Mouse (Mus musculus) forebrain, embryonic 10.5 days (tissue): ENCODE measurements at regions not wholly inside any gene's neighbourhood (a gene's known extent, or its start where the extent isn't known, plus 50 kb on each side); places are given as distances from the start of the nearest gene placed in this dataset.

Experiments used
- DNase-seq: peaks from one replicate; pipeline ENCODE4 v3.0.0-alpha.2; 2017; ENCODE audit warnings: low spot score; ENCODE audit errors: extremely low spot score
- H3K27ac ChIP-seq: fragments of 300-500 bp; sonication (generic); 2 replicates; pipeline ENCODE4 v1.5.1; 2016; ENCODE audit warnings: mild to moderate bottlenecking
- H3K27me3 ChIP-seq: fragments of 300-500 bp; sonication (generic); 2 replicates; pipeline ENCODE4 v1.6.1; 2016; ENCODE audit warnings: mild to moderate bottlenecking; ENCODE audit not compliant: poor library complexity, severe bottlenecking
- H3K36me3 ChIP-seq: fragments of 300-500 bp; sonication (generic); replicated peaks from 2 replicates; pipeline ENCODE4 v1.6.1; 2016; ENCODE audit warnings: mild to moderate bottlenecking, moderate library complexity
- H3K4me1 ChIP-seq: fragments of 300-500 bp; sonication (generic); 2 replicates; pipeline ENCODE4 v1.6.1; 2016
- H3K4me3 ChIP-seq: fragments of 300-500 bp; sonication (generic); 2 replicates; pipeline ENCODE4 v1.5.1; 2016; ENCODE audit warnings: mild to moderate bottlenecking, moderate library complexity
- H3K9me3 ChIP-seq: fragments of 300-500 bp; sonication (generic); 2 replicates; pipeline ENCODE4 v1.6.1; 2016; ENCODE audit warnings: mild to moderate bottlenecking, moderate library complexity
- WGBS: fragments of 180-500 bp; shearing (Covaris S2); methylation state at CpG from one replicate; pipeline ENCODE4 v1.1.7; 2016; 5-methylcytosine and 5-hydroxymethylcytosine counted together

- Histone ChIP-seq H3K36me3 (no peaks in the 10 kb centered on the region), H3K4me3 (no peak overlapping the region), H3K27ac (no peak overlapping the region), H3K27me3 (no peaks in the 10 kb centered on the region), H3K9me3 (no peaks in the 10 kb centered on the region), H3K4me1 (no peaks in the 10 kb centered on the region)
- no peak for DNase-seq
Measured at GRCm38 (mm10) chr8:102845362-102845761, 59.9 kb upstream of the Cdh11 start.

DNA sequence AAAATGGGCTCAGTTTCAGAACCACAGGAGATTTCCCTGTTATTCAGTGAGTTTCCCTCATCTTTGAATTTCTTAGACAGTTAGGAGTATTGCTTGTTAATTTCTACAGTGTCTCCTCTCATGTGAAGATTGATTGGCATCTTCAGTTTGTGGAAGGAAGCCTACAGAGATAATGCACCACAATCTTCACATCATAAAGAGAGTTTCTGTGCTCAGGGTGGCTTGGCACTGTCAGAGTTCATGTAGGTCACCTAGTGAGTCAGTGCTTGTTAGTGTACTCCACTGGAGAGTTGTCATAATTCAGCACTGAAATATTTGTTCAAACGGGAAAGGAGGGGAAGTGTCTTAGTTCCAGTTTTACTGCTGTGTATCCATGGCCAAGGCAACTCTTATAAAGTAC is 74.6 kb upstream of the Cdh11 start:
- 88% methylated on average over 1 of the region's 1 CpGs for WGBS
- no peak overlapping the region for H3K4me3 ChIP-seq
- no peak for DNase-seq

GRCm38 (mm10) chr8:102899525-102899924 is 114.1 kb upstream of the Cdh11 start:
- Histone ChIP-seq H3K4me1 (peaks cover 16% of the 10 kb centered on the region), H3K27ac (no peak overlapping the region), H3K9me3 (no peaks in the 10 kb centered on the region), H3K4me3 (no peak overlapping the region), H3K27me3 (no peaks in the 10 kb centered on the region), H3K36me3 (no peaks in the 10 kb centered on the region)
- no peak for DNase-seq
- WGBS, result 89% methylated on average over 2 of the region's 2 CpGs

More for the DNA sequence above, 74.6 kb upstream of the Cdh11 start:
- H3K4me1 ChIP-seq, result no peaks in the 10 kb centered on the region
- H3K36me3 ChIP-seq, result no peaks in the 10 kb centered on the region
- no peak overlapping the region for H3K27ac ChIP-seq
- H3K9me3 ChIP-seq, result no peaks in the 10 kb centered on the region
- no peaks in the 10 kb centered on the region for H3K27me3 ChIP-seq

DNA sequence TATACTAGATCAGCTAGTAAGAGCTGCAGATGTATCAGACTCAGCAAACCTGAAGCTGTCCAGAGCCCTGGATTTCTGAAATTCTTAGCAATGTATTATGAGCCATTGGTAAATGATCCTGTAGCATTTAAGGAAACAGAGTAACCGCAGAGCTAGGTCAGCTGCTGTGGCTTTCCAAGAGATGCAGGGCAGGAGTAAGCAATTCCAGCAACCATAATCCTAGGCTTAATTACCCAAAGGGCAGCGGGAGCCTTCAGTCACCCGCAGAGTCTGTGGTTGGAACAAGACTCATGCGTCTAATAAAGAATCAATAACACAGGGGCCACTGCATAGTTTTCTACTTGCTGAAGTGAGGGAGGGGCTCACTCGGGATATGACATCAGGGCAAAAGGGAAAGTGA is 115.2 kb upstream of the Cdh11 start:
- Histone ChIP-seq H3K4me3 (no peak overlapping the region), H3K27ac (no peak overlapping the region), H3K36me3 (no peaks in the 10 kb centered on the region), H3K27me3 (no peaks in the 10 kb centered on the region), H3K4me1 (peaks cover 16% of the 10 kb centered on the region), H3K9me3 (no peaks in the 10 kb centered on the region)
- WGBS, result 31% methylated on average over 5 of the region's 5 CpGs
- peak; percentile 22 for DNase-seq

DNA sequence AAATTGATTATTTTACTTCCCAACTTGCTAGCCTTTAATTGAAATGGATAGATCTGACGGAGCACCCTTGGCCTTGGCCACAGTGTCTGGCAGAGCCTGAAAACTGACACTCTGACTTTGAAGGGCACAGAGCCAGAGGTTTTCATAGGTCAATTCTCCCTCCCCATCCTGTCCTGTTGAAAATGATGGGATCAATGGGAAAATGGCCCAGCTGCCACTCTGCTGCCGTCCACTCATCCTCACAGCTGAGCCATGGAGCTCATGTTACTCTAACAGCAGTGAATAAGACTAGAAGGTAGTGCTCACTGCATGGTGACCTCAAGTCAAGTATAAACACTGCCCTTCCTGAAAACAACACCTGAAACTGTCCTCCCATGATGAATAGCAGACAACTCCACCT is 122.0 kb upstream of the Cdh11 start:
- Histone ChIP-seq H3K9me3 (no peaks in the 10 kb centered on the region), H3K27me3 (no peaks in the 10 kb centered on the region), H3K4me1 (no peaks in the 10 kb centered on the region), H3K36me3 (no peaks in the 10 kb centered on the region), H3K4me3 (no peak overlapping the region), H3K27ac (no peak overlapping the region)
- no peak for DNase-seq
- 75% methylated on average over 2 of the region's 2 CpGs for WGBS

GRCm38 (mm10) chr8:102931342-102931835 is 145.9 kb upstream of the Cdh11 start:
- no peaks in the 10 kb centered on the region for H3K36me3 ChIP-seq
- peaks cover 16% of the 10 kb centered on the region for H3K4me1 ChIP-seq
- H3K27ac ChIP-seq, result 0 out of 2 replicates have a peak overlapping the region, but pooled peaks have one; percentile 6
- no peaks in the 10 kb centered on the region for H3K27me3 ChIP-seq
- H3K9me3 ChIP-seq, result no peaks in the 10 kb centered on the region
- DNase-seq, result no peak
- whole genome bisulfite sequencing, result 17% methylated on average over 3 of the region's 3 CpGs
- no peak overlapping the region for H3K4me3 ChIP-seq

DNA sequence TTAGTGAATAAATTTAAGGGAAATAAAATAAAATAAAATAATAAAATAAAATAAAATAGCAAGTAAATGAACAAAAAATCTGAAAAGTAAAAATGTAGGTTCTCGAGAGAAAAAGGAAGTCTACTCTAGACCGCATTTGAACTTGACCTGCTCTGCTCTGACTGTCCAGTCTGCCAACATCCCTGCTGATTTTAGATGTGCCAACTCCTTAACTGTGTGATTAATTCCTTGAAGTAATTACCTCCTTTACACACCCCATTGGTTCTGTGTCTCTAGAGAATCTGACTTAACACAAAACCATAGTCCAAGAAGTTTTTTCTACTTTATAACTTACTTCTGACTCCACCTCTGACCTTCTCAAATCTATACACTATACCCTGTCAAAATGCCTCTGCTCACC is 153.3 kb upstream of the Cdh11 start:
- no peaks in the 10 kb centered on the region for H3K36me3 ChIP-seq
- no peaks in the 10 kb centered on the region for H3K9me3 ChIP-seq
- no peak overlapping the region for H3K4me3 ChIP-seq
- H3K27me3 ChIP-seq, result no peaks in the 10 kb centered on the region
- H3K4me1 ChIP-seq, result no peaks in the 10 kb centered on the region
- WGBS, result 96% methylated on average over 2 of the region's 2 CpGs
- DNase-seq, result no peak
- no peak overlapping the region for H3K27ac ChIP-seq

- Histone ChIP-seq H3K36me3 (no peaks in the 10 kb centered on the region), H3K27me3 (no peaks in the 10 kb centered on the region), H3K27ac (no peak overlapping the region), H3K9me3 (no peaks in the 10 kb centered on the region), H3K4me1 (no peaks in the 10 kb centered on the region), H3K4me3 (no peak overlapping the region)
- DNase-seq, result no peak
- 92% methylated on average over 5 of the region's 5 CpGs for WGBS
Measured at GRCm38 (mm10) chr8:102945546-102945945, 160.1 kb upstream of the Cdh11 start.

- WGBS, result 70% methylated on average over 7 of the region's 7 CpGs
- peak; percentile 45 for DNase-seq
Measured at GRCm38 (mm10) chr8:102978161-102978581, 192.7 kb upstream of the Cdh11 start.

DNA sequence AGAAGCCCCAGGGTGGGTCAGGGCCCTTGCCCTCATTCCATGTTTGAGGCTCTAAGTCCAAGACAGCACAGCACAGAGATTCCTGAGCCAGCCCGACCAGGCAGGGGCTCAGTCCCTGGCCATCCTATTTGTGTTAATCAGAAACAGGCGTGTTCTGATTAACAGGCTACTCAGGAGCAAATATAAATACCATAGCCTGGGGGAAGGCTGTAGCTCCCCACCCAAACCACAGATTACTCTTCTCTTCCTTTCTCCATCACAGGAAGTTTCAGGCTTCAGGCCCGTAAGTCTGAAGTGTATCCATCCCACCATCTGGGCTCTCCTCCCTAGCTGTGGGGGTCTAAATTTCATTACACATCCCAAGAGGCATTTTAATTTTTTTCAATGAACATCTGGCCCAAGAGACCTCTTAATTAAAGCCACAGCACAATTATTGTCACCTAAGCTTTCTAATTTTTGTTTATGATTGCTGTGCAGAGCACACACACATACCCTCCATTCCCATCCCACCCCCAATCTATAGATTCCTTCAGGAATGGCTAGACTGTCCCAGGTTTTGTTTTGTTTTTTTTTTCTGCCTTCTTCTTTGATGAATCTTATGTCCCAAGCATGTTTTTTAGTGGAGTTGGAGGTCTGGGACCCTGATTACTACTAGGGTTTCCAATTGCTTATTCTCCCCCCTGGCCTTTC is 197.9 kb upstream of the Cdh11 start:
- Histone ChIP-seq H3K27ac (peak overlapping the region; percentile 69), H3K4me1 (peaks cover 36% of the 10 kb centered on the region), H3K9me3 (peaks cover 7% of the 10 kb centered on the region; the same call in 1 of the 2 replicates), H3K36me3 (no peaks in the 10 kb centered on the region), H3K4me3 (no peak overlapping the region), H3K27me3 (no peaks in the 10 kb centered on the region)
- peak; percentile 32 for DNase-seq
- 26% methylated on average over 3 of the region's 3 CpGs for WGBS

More at GRCm38 (mm10) chr8:102978161-102978581, 192.7 kb upstream of the Cdh11 start:
- no peak overlapping the region for H3K4me3 ChIP-seq
- H3K27ac ChIP-seq, result no peak overlapping the region; the same call in 1 of the 2 replicates
- no peaks in the 10 kb centered on the region for H3K36me3 ChIP-seq
- no peaks in the 10 kb centered on the region for H3K27me3 ChIP-seq
- H3K9me3 ChIP-seq, result no peaks in the 10 kb centered on the region
- peaks cover 19% of the 10 kb centered on the region for H3K4me1 ChIP-seq

DNA sequence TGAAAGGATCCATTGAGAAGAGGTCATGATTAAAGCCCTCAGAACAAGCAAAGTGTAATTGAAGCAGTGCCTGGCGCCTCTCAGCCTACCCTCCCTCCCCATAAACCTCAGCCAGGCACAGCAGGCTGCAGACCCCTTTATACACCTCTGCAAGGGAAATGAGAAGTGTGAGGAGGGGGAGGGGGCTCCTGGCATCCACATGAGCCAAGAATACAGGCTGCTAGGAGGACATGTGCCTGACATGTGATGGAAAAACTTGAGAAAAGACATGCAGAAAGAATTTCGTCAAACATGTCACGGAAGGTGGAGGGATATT is 198.4 kb upstream of the Cdh11 start:
- peaks cover 33% of the 10 kb centered on the region for H3K4me1 ChIP-seq
- H3K27ac ChIP-seq, result peak overlapping the region; percentile 69; the same call in 1 of the 2 replicates
- no peaks in the 10 kb centered on the region for H3K36me3 ChIP-seq
- peak; percentile 65 for DNase-seq
- H3K4me3 ChIP-seq, result no peak overlapping the region
- no peaks in the 10 kb centered on the region for H3K27me3 ChIP-seq
- H3K9me3 ChIP-seq, result peaks cover 7% of the 10 kb centered on the region; the same call in 1 of the 2 replicates
- WGBS, result 32% methylated on average over 3 of the region's 3 CpGs

DNA sequence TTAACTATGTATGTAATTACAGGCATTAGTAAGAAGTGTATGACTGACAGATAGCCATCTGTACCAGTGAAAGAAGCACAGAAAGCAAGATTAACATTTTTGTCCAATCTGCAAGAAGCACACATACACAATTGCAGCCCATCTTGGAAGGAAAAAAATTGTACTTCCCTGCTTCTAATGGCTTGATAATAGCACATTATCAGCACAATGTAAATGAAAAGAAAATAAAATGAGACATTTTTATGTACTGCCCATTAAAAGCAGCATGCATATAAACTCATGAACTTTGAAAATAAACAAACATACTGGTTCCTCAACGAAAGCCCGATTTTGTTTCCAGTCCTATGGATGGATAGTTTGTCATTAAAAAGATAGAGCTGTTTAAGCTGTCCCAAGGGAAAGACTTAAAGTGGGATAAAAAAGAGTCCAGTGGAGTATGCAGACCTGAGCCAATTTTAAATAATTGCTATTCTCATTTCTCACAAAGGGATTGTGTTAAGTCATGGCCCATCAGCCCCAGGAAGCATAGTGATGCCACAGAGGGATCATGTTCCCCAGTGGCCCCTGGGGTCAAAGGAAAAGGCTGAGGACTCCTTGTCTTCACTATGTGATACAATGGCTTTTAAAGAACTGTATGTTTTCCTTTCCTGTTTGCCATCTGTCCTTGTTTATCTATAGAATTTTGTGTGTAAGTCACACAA is 222.0 kb upstream of the Cdh11 start:
- Histone ChIP-seq H3K36me3 (no peaks in the 10 kb centered on the region), H3K27ac (no peak overlapping the region), H3K9me3 (no peaks in the 10 kb centered on the region), H3K4me3 (no peak overlapping the region), H3K27me3 (no peaks in the 10 kb centered on the region), H3K4me1 (peaks cover 4% of the 10 kb centered on the region; the same call in 1 of the 2 replicates)
- no peak for DNase-seq
- 81% methylated on average over 2 of the region's 2 CpGs for WGBS

- DNase-seq, result no peak
- Histone ChIP-seq H3K4me1 (no peaks in the 10 kb centered on the region), H3K9me3 (no peaks in the 10 kb centered on the region), H3K36me3 (no peaks in the 10 kb centered on the region), H3K4me3 (no peak overlapping the region), H3K27me3 (no peaks in the 10 kb centered on the region), H3K27ac (no peak overlapping the region)
- 84% methylated on average over 4 of the region's 4 CpGs for WGBS
Measured at GRCm38 (mm10) chr8:103019121-103019520, 233.7 kb upstream of the Cdh11 start.
